Mouse (Mus musculus): Measurements from ENCODE around the gene Crisp2.

Gene Crisp2

DNA sequence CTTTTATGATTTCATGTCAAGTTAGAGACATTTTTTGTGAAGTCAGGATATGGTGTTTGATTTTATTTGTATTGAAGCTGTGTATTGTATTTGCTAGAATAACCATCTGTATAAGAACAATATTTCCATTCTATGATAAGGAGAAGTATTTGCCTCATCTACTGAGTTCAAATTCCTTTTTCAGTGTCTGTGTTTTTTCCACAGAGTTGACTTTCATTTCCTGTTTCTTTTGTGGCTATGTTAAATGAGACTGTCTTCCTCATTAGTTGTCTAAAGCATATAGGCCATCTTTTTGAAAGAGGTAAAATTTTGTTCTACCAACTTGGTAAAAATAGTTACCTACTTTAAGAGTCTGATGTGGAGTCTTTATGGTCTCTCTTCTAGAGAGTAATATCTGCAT is 90.5 kb downstream of the Crisp2 start:
- no peak for DNase-seq (ENCODE audit: low read depth)
